Mouse (Mus musculus): Measurements from ENCODE around the gene Trappc3. TPM values are rescaled to one million over a fixed set of nuclear protein-coding genes. Genes with fewer than 3 reads are reported as not detected.

Trappc3 gene
- total RNA-seq, 2 experiments from 2014 or later: 18.6 to 24.3 TPM

DNA sequence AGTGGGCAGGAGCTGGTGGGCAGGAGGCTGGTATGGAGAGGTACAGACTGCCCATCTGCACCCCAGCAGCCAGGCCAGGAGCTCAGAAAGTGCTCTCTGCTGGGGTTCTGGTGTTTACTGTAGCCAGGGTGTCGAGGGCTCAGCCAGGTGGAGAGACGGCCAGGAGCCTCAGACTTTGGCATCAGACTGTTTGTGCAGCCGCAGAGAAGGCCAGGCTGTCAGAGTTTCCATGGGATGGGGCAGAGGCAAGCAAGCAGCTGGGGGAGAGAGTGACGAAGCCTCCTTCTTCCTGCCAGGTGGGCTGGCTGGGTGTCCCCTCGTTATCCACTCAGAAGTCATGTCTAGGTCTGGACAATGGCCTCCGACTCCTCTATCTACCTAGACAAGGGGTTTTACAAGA, 33.0 kb downstream of the Trappc3 start:
- H3K4me3 ChIP-seq: no peak overlapping the region
- TF ChIP-seq CTCF (IDR thresholded peaks at IDR 0.05): no peak
- no peak overlapping the region for H3K27ac ChIP-seq
- DNase-seq: no peak
- intact Hi-C loops (cut with DNase I): no loop called here

DNA sequence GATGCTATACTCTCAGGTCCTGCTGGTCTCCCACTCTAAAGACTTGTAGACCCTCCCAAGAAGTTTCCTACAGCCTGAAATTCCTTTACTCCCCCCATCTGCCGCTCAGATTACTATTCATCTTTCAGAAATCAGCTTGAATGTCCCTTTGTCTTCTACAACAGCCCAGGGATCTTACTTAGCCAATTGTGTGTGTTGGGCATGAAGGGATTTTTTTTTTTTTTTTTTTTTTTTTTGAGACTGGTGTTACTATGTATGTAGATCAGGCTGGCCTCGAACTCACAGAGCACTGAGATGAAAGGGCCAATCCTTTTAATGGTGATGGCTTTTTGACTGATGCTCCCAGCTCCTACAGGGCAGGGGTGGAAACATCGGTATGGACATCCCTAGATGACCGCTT, 33.8 kb downstream of the Trappc3 start:
- Histone ChIP-seq H3K4me3 (no peak overlapping the region), H3K27ac (peak overlapping the region; percentile 81)
- no peak for TF ChIP-seq CTCF (IDR thresholded peaks at IDR 0.05)
- DNase-seq: no peak
- intact Hi-C loops (cut with DNase I): no loop called here

DNA sequence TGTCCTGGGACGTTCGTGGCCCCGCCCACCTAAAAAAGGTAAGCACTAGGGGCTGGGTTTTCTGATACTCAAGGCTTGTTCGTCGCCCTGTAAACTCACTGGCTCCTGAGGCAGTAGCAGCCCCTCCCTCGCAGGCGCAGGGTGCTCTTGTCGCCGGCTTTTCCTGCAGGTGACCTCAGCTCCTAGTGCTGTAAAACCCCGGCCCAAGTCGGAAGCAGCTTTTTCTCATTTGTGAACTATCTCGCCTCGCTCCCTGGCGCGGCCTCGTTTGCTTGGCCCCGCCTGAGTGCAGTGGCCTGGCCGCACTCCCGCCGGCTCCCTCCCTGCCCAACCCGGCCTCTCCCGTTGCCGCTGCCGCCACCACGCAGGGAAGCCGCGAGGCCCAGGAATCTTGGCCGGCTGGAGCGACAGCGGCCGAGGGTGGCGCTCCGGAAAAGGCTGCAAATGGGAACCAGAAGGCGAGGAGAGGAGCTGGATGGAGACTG, 34.5 kb downstream of the Trappc3 start:
- peak; percentile 91 for DNase-seq
- no peak for TF ChIP-seq CTCF (IDR thresholded peaks at IDR 0.05)
- Histone ChIP-seq H3K27ac (peak overlapping the region; percentile 81), H3K4me3 (peak overlapping the region; percentile 58)
- intact Hi-C loops (cut with DNase I): no loop called here

DNA sequence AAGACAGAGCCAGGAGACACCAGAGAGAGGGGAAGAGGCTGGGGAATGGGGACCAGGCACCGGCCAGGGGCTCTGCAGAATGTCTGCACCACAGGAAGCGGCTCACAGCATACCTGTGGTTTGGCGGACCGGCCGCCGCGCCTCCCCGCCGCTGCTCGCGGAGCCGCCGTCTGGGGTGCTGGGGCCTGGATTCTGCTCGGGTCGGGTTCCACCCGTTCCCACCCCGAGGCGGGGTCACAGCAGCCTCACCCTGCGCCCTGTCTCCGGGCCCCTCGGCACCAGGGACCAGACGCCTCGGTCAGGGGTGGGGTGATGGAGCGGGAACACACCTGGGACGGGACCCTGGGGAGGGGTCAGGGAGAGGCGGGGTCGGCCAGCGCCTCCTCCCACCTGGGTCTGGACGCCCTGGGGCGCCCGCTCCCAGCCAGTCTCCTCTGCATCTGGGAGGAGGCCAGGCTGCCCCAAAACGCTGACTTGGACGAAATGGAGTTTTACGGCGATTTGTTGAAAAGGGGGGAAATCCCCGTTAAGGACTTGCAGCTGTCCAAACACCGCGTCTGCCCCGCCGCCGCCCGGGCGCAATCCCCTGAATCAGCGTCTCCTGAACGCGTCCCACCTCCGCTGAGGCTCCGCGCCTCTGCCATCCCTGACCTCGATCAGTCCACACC, 38.9 kb downstream of the Trappc3 start:
- intact Hi-C loops (cut with DNase I): no loop called here
- no peak for TF ChIP-seq CTCF (IDR thresholded peaks at IDR 0.05)
- DNase-seq: peak; percentile 58
- H3K27ac ChIP-seq: peak overlapping the region; percentile 64
- peak overlapping the region; percentile 57 for H3K4me3 ChIP-seq

DNA sequence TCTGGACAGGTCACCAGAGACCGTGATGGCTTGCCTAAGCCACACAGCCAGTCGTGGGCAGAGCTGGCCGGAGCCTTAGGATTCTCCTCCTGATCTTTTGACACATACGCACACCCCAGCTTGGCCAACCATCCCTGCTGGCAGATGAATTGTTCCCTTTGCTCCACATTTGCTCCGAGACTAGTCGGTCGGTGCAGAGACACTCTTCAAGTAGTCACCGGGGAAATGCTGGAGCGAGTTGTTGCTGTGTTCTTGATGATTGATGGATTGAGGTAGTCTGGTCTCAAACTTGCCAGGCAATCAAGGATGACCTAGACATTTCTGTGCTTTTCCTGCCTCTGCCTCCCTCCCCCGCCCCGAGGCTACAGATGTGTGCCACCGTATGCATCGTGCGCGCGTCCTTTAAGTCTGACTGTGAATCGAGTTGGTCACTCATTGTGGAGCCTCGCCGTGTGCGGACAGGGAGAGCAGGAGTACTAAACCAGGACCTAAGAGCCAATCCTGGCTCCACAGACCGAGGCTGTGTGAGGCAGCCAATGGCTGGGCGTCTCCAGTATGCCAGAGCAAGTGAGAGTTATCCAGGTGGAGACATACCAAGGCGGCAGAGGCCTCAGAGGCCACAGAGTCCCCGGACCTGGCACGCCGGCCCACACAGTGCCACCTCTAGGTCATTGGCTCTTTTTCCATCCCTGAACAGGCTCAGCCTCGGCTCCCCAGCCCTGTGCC, 39.6 kb downstream of the Trappc3 start:
- intact Hi-C loops (cut with DNase I): no loop called here
- Histone ChIP-seq H3K4me3 (peak overlapping the region; percentile 57), H3K27ac (peak overlapping the region; percentile 64)
- no peak for DNase-seq
- no peak for TF ChIP-seq CTCF (IDR thresholded peaks at IDR 0.05)

DNA sequence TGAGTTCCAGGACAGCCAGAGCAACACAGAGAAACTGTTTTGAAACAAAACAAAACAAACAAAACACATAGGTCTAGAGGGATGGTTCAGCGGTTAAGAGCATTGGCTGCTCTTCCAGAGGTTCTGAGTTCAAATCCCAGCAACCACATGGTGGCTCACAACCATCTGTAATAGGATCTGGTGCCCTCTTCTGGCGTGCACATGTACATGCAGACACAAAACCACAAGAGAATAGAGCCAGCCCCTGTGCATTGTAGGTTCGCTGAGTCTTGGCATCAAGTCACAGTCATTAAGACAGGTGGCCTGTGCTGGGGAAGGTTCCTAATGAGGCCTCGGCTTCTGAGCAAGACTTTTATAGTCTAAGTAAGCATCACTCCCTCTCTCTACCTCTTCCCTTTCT, 41.8 kb downstream of the Trappc3 start:
- Histone ChIP-seq H3K27ac (no peak overlapping the region), H3K4me3 (no peak overlapping the region)
- intact Hi-C loops (cut with DNase I): no loop called here
- no peak for DNase-seq
- TF ChIP-seq CTCF (IDR thresholded peaks at IDR 0.05): peak; percentile 45

DNA sequence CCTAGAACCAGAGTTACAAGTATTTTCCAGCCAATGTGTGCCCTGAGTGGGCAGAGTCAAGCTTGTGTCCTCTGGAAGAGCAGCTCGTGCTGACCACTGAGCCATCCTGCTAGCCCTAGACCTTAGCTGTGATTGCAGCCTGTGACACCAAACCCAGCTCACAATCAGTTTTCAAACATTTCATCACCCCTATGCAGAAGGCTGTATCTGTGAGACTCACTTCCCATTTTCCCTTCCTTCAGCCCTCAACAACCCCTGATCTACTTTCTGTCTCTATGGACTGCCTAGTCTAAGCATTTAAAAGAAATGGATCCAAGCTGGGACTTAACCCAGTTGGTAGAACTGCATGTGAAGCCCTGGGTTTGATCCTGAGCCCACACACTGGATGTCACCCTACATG, 43.3 kb downstream of the Trappc3 start:
- no peak for DNase-seq
- intact Hi-C loops (cut with DNase I): no loop called here
- no peak for TF ChIP-seq CTCF (IDR thresholded peaks at IDR 0.05)
- no peak overlapping the region for H3K27ac ChIP-seq
- H3K4me3 ChIP-seq: no peak overlapping the region

DNA sequence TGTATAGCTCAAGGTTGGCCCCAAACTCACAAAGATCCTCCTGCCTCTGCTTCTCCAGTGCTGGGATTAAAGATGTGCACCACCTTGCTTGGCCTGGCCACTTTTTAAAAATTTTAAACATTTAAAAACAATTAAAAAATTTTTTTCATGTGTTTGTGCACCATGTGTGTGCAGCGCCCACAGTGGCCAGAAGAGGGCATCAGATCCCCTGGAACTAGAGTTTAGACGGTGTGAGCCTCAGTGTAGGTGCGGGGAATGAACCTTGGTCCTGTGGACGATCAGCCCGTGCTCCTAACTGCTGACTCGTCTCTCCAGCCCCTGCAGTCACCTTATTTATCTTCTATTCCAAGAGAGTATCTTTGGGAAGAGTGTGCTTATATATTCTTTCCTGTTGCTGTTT, 43.9 kb downstream of the Trappc3 start:
- H3K27ac ChIP-seq: no peak overlapping the region

DNA sequence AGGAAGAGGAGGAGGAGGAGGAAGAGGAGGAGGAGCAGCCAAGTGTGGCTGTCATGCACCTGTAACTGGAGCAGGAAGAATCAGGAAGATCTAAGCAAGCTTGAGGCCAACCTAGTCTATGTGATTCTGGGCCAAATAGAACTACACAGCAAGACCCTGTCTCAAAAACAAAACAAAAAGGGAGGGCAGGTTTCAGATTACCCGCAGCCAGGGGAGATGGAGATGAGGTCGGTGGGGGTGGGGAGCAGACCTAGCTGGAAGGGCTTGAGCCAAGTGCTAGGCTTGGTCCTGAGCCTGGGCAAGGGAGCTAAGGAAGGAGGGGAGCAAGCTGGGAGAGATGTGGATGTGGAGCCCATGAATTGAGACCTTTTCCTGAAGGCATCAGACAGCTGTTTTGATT, 44.7 kb downstream of the Trappc3 start:
- no peak overlapping the region for H3K27ac ChIP-seq
- intact Hi-C loops (cut with DNase I): no loop called here
- TF ChIP-seq CTCF (IDR thresholded peaks at IDR 0.05): no peak
- H3K4me3 ChIP-seq: no peak overlapping the region
- DNase-seq: no peak

More for the DNA sequence above, 43.9 kb downstream of the Trappc3 start:
- peak; percentile 14; the same call in 1 of the 2 replicates for TF ChIP-seq CTCF (IDR thresholded peaks at IDR 0.05)
- no peak overlapping the region for H3K4me3 ChIP-seq
- intact Hi-C loops (cut with DNase I): no loop called here
- no peak for DNase-seq

DNA sequence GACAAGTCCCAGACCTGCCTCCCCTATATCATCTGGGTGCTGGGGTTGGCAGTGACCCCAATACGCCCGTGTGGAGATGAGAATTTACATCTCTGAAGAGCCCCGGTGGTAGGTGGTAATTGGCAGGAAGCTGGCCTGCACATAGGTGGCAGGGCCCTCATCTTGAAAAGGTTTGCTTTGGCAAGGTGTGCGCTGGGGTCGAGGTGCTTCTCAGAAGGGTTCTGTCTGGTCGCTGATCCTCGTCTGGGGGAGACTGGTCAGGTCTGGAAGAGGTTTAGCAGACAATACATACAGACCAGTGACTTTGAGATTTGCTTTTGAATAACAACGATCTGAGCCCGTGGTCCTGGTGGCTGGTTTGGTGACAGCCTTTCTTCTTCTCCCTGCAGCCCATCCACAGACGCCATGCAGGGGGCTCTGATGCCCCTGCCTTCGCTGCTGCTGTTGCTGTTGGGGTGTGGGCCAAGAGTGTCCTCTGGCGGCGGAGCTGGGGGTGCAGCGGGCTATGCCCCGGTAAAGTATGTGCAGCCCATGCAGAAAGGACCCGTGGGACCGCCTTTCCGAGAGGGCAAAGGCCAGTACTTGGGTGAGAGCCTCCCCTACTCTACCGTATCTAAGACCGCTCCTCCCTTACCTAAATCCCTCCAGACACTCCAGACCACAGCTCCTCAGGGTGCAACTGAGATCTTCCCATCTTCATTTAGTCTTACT, 47.2 kb downstream of the Trappc3 start:
- TF ChIP-seq CTCF (IDR thresholded peaks at IDR 0.05): no peak; the same call in 1 of the 2 replicates
- DNase-seq: peak; percentile 57
- intact Hi-C loops (cut with DNase I): loop anchor here (1.0 kb wide), 1 partner anchor 82 kb away; no protein-coding TSS in a partner anchor
- H3K4me3 ChIP-seq: peak overlapping the region; percentile 52
- H3K27ac ChIP-seq: peak overlapping the region; percentile 76; the same call in 1 of the 2 replicates

DNA sequence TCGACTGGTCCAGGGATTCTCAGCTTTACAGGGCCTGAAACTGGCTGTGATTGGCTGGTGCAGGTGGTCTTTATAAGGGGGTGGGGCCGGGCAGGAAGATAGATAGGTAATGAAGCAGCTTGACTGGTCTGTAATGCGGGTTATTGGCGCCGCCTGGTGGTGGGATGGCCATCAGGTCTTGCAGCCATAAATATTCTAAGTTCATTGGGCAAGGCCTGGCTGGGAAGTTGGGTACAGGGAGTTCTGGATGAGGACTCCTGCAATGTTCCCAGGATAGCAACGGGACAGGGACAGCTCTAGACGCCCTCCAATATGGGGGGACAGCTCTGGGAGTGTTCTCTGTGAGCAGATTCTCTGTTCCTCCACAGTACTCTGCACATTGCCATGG, 47.8 kb downstream of the Trappc3 start:
- TF ChIP-seq CTCF (IDR thresholded peaks at IDR 0.05): peak; percentile 81

DNA sequence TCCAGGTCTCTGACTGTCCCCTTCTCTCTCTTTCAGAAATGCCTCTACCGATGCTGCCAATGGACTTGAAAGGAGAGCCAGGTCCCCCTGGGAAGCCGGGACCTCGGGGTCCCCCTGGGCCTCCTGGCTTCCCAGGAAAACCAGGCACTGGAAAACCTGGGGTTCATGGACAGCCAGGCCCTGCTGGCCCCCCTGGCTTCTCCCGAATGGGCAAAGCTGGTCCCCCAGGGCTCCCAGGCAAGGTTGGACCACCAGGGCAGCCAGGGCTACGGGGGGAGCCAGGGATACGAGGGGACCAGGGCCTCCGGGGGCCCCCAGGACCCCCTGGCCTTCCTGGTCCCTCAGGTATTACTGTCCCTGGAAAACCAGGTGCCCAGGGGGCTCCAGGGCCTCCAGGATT, 48.2 kb downstream of the Trappc3 start:
- Histone ChIP-seq H3K27ac (peak overlapping the region; percentile 76), H3K4me3 (no peak overlapping the region; the same call in 1 of the 2 replicates)
- no peak for DNase-seq
- TF ChIP-seq CTCF (IDR thresholded peaks at IDR 0.05): no peak
- intact Hi-C loops (cut with DNase I): loop anchor here (1.0 to 5.0 kb wide), 2 partner anchors 32 to 128 kb away; no protein-coding TSS in a partner anchor

More for the DNA sequence above, 47.8 kb downstream of the Trappc3 start:
- Histone ChIP-seq H3K27ac (peak overlapping the region; percentile 76), H3K4me3 (peak overlapping the region; percentile 52)
- peak; percentile 94 for DNase-seq
- intact Hi-C loops (cut with DNase I): loop anchor here (1.0 to 5.0 kb wide), 3 partner anchors 32 to 128 kb away; no protein-coding TSS in a partner anchor
